Mouse (Mus musculus): Measurements from ENCODE around the gene Clstn3.

DNA sequence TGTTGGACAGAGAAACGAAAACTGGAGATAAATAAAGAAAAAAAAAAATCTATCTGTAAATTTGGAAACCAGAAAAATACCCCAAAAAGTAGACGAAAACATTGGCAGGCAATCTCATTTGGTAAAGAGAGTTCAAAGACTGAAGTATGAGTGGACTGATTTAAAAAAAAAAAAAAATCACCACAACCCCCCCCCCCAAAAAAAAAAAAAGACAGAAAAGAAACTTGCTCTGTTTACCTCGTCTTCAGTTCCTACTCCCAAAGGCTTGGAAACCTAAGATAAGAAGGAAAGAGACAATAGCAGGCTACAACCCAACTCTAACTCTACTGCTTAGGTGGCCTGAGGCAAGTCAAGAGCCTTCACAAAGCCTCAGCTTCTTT lies 50.8 kb downstream of the Clstn3 start:
- TF ChIP-seq POLR2A (IDR thresholded peaks at IDR 0.05; ENCODE audit: extremely low read depth, insufficient read depth, low read length) = no peak
- TF ChIP-seq CTCF (IDR thresholded peaks at IDR 0.05; ENCODE audit: low read depth, low read length) = no peak

Measured in liver, adult 2 months (tissue).